Mouse (Mus musculus): ENCODE measurements at regions not wholly inside any gene's neighbourhood (a gene's known extent, or its start where the extent isn't known, plus 50 kb on each side); places are given as distances from the start of the nearest gene placed in this dataset.

GRCm38 (mm10) chr19:52738946-52739345, 301.1 kb downstream of the Xpnpep1 start:
- H3K4me2 ChIP-seq (ENCODE audit: low read length) = no peak overlapping the region
- no peak for DNase-seq (ENCODE audit: low spot score)
- H3K36me3 ChIP-seq (ENCODE audit: control insufficient read depth, insufficient read depth, low read length) = no peaks in the 10 kb centered on the region
- WGBS = 92% methylated on average over 9 of the region's 9 CpGs
- no peaks in the 10 kb centered on the region for H3K27me3 ChIP-seq (replicated peaks; ENCODE audit: control insufficient read depth, insufficient read depth, low read length)
- no peak overlapping the region for H3K4me3 ChIP-seq (ENCODE audit: low read depth, low read length)
- H3K9ac ChIP-seq (ENCODE audit: low read length) = no peak overlapping the region
- no peaks in the 10 kb centered on the region for H3K4me1 ChIP-seq (ENCODE audit: control insufficient read depth, insufficient read depth, low read length)
- ATAC-seq = no peak
- H3K27ac ChIP-seq (ENCODE audit: low read depth, low read length) = no peak overlapping the region
- no peaks in the 10 kb centered on the region for H3K9me3 ChIP-seq (replicated peaks; ENCODE audit: control insufficient read depth, low read length)

GRCm38 (mm10) chr19:52721776-52722175, 318.2 kb downstream of the Xpnpep1 start:
- Histone ChIP-seq H3K4me3 (ENCODE audit: low read depth, low read length) (no peak overlapping the region), H3K27me3 (replicated peaks; ENCODE audit: control insufficient read depth, insufficient read depth, low read length) (no peaks in the 10 kb centered on the region), H3K27ac (ENCODE audit: low read depth, low read length) (no peak overlapping the region), H3K9ac (ENCODE audit: low read length) (no peak overlapping the region), H3K4me1 (ENCODE audit: control insufficient read depth, insufficient read depth, low read length) (no peaks in the 10 kb centered on the region), H3K36me3 (ENCODE audit: control insufficient read depth, insufficient read depth, low read length) (no peaks in the 10 kb centered on the region), H3K9me3 (replicated peaks; ENCODE audit: control insufficient read depth, low read length) (no peaks in the 10 kb centered on the region), H3K4me2 (ENCODE audit: low read length) (no peak overlapping the region)
- ATAC-seq = no peak
- 14% methylated on average over 1 of the region's 1 CpGs for WGBS
- DNase-seq (ENCODE audit: low spot score) = no peak

GRCm38 (mm10) chr19:52715359-52715758, 324.7 kb downstream of the Xpnpep1 start:
- Histone ChIP-seq H3K4me1 (ENCODE audit: control insufficient read depth, insufficient read depth, low read length) (no peaks in the 10 kb centered on the region), H3K27me3 (replicated peaks; ENCODE audit: control insufficient read depth, insufficient read depth, low read length) (no peaks in the 10 kb centered on the region), H3K9ac (ENCODE audit: low read length) (no peak overlapping the region), H3K36me3 (ENCODE audit: control insufficient read depth, insufficient read depth, low read length) (no peaks in the 10 kb centered on the region), H3K9me3 (replicated peaks; ENCODE audit: control insufficient read depth, low read length) (no peaks in the 10 kb centered on the region), H3K4me2 (ENCODE audit: low read length) (no peak overlapping the region), H3K27ac (ENCODE audit: low read depth, low read length) (no peak overlapping the region), H3K4me3 (ENCODE audit: low read depth, low read length) (no peak overlapping the region)
- no peak for DNase-seq (ENCODE audit: low spot score)
- 70% methylated on average over 5 of the region's 5 CpGs for WGBS
- no peak for ATAC-seq

GRCm38 (mm10) chr19:52707679-52708078, 332.3 kb downstream of the Xpnpep1 start:
- Histone ChIP-seq H3K27me3 (replicated peaks; ENCODE audit: control insufficient read depth, insufficient read depth, low read length) (no peaks in the 10 kb centered on the region), H3K9ac (ENCODE audit: low read length) (no peak overlapping the region), H3K9me3 (replicated peaks; ENCODE audit: control insufficient read depth, low read length) (no peaks in the 10 kb centered on the region), H3K36me3 (ENCODE audit: control insufficient read depth, insufficient read depth, low read length) (no peaks in the 10 kb centered on the region), H3K4me1 (ENCODE audit: control insufficient read depth, insufficient read depth, low read length) (no peaks in the 10 kb centered on the region), H3K4me3 (ENCODE audit: low read depth, low read length) (no peak overlapping the region), H3K27ac (ENCODE audit: low read depth, low read length) (no peak overlapping the region), H3K4me2 (ENCODE audit: low read length) (no peak overlapping the region)
- 36% methylated on average over 1 of the region's 1 CpGs for WGBS
- ATAC-seq (peak; percentile 48; the same call in 1 of the 2 replicates), DNase-seq (ENCODE audit: low spot score) (peak; percentile 52)

GRCm38 (mm10) chr19:52661009-52661408, 379.0 kb downstream of the Xpnpep1 start:
- Histone ChIP-seq H3K9ac (ENCODE audit: low read length) (no peak overlapping the region), H3K27me3 (replicated peaks; ENCODE audit: control insufficient read depth, insufficient read depth, low read length) (no peaks in the 10 kb centered on the region), H3K27ac (ENCODE audit: low read depth, low read length) (no peak overlapping the region), H3K4me2 (ENCODE audit: low read length) (no peak overlapping the region), H3K9me3 (replicated peaks; ENCODE audit: control insufficient read depth, low read length) (no peaks in the 10 kb centered on the region), H3K4me3 (ENCODE audit: low read depth, low read length) (no peak overlapping the region), H3K36me3 (ENCODE audit: control insufficient read depth, insufficient read depth, low read length) (no peaks in the 10 kb centered on the region), H3K4me1 (ENCODE audit: control insufficient read depth, insufficient read depth, low read length) (no peaks in the 10 kb centered on the region)
- ATAC-seq (peak; percentile 72; the same call in 1 of the 2 replicates), DNase-seq (ENCODE audit: low spot score) (peak; percentile 63)
- WGBS = 61% methylated on average over 5 of the region's 5 CpGs

- Histone ChIP-seq H3K36me3 (ENCODE audit: control insufficient read depth, insufficient read depth, low read length) (no peaks in the 10 kb centered on the region), H3K4me3 (ENCODE audit: low read depth, low read length) (no peak overlapping the region), H3K4me2 (ENCODE audit: low read length) (peak overlapping the region; percentile 9; the same call in 1 of the 2 replicates), H3K27me3 (replicated peaks; ENCODE audit: control insufficient read depth, insufficient read depth, low read length) (no peaks in the 10 kb centered on the region), H3K4me1 (ENCODE audit: control insufficient read depth, insufficient read depth, low read length) (peaks cover 7% of the 10 kb centered on the region; the same call in 1 of the 2 replicates), H3K9ac (ENCODE audit: low read length) (no peak overlapping the region), H3K27ac (ENCODE audit: low read depth, low read length) (peak overlapping the region; percentile 61), H3K9me3 (replicated peaks; ENCODE audit: control insufficient read depth, low read length) (no peaks in the 10 kb centered on the region)
- 37% methylated on average over 17 of the region's 17 CpGs for WGBS
- peak; percentile 92 for ATAC-seq
- DNase-seq (ENCODE audit: low spot score) = peak; percentile 85
These were observed 383.3 kb downstream of the Ins1 start for GRCm38 (mm10) chr19:52647066-52648046.

- Histone ChIP-seq H3K9ac (ENCODE audit: low read length) (no peak overlapping the region), H3K4me3 (ENCODE audit: low read depth, low read length) (no peak overlapping the region), H3K4me2 (ENCODE audit: low read length) (no peak overlapping the region), H3K4me1 (ENCODE audit: control insufficient read depth, insufficient read depth, low read length) (no peaks in the 10 kb centered on the region), H3K9me3 (replicated peaks; ENCODE audit: control insufficient read depth, low read length) (no peaks in the 10 kb centered on the region), H3K27ac (ENCODE audit: low read depth, low read length) (no peak overlapping the region), H3K36me3 (ENCODE audit: control insufficient read depth, insufficient read depth, low read length) (no peaks in the 10 kb centered on the region), H3K27me3 (replicated peaks; ENCODE audit: control insufficient read depth, insufficient read depth, low read length) (no peaks in the 10 kb centered on the region)
- no peak for ATAC-seq
- 68% methylated on average over 5 of the region's 5 CpGs for WGBS
- DNase-seq (ENCODE audit: low spot score) = no peak
These were observed 376.1 kb downstream of the Ins1 start for GRCm38 (mm10) chr19:52640228-52640627.

- no peak overlapping the region for H3K4me3 ChIP-seq (ENCODE audit: low read depth, low read length)
- DNase-seq (ENCODE audit: low spot score) (no peak), ATAC-seq (no peak)
- 86% methylated on average over 4 of the region's 4 CpGs for WGBS
- no peaks in the 10 kb centered on the region for H3K4me1 ChIP-seq (ENCODE audit: control insufficient read depth, insufficient read depth, low read length)
- H3K27me3 ChIP-seq (replicated peaks; ENCODE audit: control insufficient read depth, insufficient read depth, low read length) = no peaks in the 10 kb centered on the region
- H3K9me3 ChIP-seq (replicated peaks; ENCODE audit: control insufficient read depth, low read length) = no peaks in the 10 kb centered on the region
- H3K4me2 ChIP-seq (ENCODE audit: low read length) = no peak overlapping the region
- no peak overlapping the region for H3K27ac ChIP-seq (ENCODE audit: low read depth, low read length)
- no peak overlapping the region for H3K9ac ChIP-seq (ENCODE audit: low read length)
- no peaks in the 10 kb centered on the region for H3K36me3 ChIP-seq (ENCODE audit: control insufficient read depth, insufficient read depth, low read length)
These were observed 368.4 kb downstream of the Ins1 start for GRCm38 (mm10) chr19:52632501-52632900.

- H3K4me3 ChIP-seq (ENCODE audit: low read depth, low read length) = no peak overlapping the region
- 42% methylated on average over 5 of the region's 5 CpGs for WGBS
- H3K27me3 ChIP-seq (replicated peaks; ENCODE audit: control insufficient read depth, insufficient read depth, low read length) = no peaks in the 10 kb centered on the region
- no peaks in the 10 kb centered on the region for H3K4me1 ChIP-seq (ENCODE audit: control insufficient read depth, insufficient read depth, low read length)
- H3K4me2 ChIP-seq (ENCODE audit: low read length) = no peak overlapping the region
- ATAC-seq = peak; percentile 76; the same call in 1 of the 2 replicates
- no peaks in the 10 kb centered on the region for H3K9me3 ChIP-seq (replicated peaks; ENCODE audit: control insufficient read depth, low read length)
- H3K27ac ChIP-seq (ENCODE audit: low read depth, low read length) = 0 out of 2 replicates have a peak overlapping the region, but pooled peaks have one; percentile 21
- no peak overlapping the region for H3K9ac ChIP-seq (ENCODE audit: low read length)
- DNase-seq (ENCODE audit: low spot score) = peak; percentile 66
- H3K36me3 ChIP-seq (ENCODE audit: control insufficient read depth, insufficient read depth, low read length) = no peaks in the 10 kb centered on the region
These were observed 360.2 kb downstream of the Ins1 start for GRCm38 (mm10) chr19:52624310-52624709.
